Mouse (Mus musculus): Measurements from ENCODE around the gene Map2k7.
"Not testable (repeated sequence)": the region's sequence is repeated elsewhere in the genome, so short reads cannot be mapped to it uniquely, and the experiment has no call there.

The Map2k7 gene

DNA sequence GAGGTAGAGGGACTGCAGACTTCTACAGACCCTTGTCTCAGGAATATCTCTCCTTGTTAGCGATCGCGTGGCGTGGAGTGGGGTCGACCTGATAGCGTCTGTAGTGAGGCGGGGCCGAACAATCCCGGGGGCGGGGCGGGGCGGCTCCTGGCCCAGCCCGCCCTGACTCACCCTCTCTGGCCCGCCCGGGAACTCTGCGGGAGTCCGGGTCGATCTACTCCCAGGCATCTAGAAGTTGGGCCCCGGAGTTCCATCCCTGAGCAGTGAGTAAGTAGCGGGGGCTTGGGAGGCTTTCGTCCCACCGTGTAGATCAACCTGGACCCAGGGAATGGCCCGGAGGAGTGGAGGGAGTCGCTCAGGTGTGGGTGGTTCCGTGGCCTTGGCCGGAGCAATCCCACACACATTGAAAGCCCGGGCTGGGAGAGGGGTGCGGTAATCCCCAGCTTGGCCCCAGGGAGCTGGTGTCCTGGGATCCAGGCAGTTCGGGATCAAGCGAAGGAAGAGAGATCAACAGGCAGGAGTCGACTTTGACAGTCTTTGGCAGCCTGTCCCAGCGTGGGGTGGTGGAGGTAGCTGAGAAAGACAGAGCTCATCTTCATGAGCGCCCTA, 11.7 kb upstream of the Map2k7 start, which contains the start of gene Lrrc8e:
Gene Lrrc8e, plus strand, starts transcription at position 89 of the 609 bp plus-strand sequence.
- no peak for DNase-seq

DNA sequence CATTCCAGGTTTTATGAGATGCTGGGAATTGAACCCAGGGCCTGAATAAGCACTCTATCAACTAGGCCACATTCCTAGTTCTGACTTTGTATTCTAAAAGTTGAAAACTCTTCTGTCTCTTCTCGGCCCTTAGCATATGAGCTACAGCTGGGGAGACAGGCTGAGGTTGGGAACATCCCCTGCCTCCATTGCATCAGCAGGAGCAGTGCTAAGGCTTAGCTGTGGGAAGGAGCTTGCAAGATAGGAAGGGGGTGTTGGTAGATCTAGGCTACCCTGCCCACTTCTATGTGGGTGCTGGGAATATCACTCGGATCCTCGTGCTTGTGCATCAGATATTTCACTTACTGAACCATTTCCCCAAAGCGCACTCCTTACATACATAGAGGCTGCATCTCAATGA, 10.6 kb upstream of the Map2k7 start:
- no peak for DNase-seq

DNA sequence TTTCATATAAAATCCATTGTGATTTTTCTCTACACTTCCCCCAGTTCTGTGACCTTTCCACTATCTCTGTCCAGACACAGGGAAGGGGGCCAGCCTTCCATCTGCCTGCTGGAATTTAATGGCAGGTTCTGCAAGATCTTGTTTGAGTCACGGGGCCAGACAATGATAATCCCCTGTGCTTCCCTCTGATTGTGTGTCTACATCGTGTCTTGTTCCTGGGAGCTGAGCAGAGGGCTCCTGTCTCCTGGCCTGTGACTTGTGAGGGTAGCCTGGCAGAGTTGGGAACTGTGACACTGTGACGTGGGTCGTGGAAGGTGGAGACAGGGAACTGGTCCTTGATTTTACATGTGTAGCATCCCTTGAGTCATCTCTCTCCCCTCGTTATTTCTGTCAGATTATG, 8.8 kb upstream of the Map2k7 start:
- no peak for DNase-seq

DNA sequence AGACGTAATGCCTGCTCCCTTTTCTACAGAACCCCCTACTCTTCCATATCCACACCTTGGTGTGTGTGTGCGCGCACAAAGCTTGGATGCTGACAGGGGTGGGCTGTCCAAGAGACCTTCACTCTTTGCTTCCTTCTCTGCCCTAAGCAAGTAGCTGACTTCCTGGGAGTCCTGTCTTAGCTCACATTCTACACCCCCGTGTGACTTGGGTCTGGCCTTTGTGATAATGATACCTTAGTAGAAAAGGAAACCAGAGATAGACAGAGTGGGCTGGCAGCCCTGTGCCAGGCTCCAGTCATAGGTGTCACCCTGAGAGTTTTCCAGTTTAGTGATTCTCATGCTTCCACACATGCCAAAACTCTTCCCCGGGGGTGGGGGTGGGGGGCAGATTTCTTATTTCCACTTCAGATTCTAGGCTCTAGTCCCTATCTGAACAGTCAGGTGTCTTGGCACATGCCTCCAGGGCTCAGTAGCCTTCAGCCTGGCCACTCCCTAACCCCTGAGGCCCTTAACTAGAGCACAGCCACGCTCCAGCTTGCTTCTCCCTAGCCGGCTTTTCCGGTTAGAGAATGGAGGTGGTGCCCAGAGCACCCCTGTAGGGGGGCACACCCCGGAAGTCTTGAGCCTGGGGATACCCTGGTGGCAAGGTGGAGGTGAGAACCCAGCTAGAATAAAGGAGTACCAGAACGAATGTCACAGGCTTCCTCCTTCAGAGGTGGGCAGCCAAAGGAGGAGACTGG, 7.8 kb upstream of the Map2k7 start:
- no peak for DNase-seq

DNA sequence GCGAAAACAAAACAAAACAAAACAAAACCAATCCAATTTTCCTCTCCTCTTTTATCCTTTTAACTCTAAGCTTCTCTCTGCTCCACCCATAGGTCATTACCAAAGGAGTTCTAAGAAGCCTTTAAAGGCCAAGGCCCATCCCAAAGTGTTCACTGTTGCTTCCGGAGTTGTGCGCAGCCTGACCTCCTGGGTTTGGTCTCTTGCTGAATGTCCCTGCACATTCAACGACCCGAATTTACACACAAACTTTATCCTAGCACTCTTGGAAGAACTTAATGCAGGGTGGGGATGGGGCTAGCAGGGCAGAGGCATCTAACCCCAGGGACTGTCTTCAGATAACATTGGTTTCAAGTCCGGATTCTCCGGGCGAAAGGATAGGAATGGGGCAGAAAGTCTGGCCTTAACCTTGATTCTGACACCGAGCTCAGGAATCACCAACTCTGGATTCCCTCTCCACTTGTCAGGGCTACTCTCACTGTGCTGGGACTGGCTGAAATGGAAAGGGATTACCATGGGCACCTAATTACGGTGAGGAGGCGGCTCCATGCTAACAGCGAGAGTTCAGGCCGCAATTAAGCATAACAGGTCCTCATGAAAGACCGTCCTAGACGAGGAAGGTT, 616 bp upstream of the Map2k7 start:
- DNase-seq: no peak

DNA sequence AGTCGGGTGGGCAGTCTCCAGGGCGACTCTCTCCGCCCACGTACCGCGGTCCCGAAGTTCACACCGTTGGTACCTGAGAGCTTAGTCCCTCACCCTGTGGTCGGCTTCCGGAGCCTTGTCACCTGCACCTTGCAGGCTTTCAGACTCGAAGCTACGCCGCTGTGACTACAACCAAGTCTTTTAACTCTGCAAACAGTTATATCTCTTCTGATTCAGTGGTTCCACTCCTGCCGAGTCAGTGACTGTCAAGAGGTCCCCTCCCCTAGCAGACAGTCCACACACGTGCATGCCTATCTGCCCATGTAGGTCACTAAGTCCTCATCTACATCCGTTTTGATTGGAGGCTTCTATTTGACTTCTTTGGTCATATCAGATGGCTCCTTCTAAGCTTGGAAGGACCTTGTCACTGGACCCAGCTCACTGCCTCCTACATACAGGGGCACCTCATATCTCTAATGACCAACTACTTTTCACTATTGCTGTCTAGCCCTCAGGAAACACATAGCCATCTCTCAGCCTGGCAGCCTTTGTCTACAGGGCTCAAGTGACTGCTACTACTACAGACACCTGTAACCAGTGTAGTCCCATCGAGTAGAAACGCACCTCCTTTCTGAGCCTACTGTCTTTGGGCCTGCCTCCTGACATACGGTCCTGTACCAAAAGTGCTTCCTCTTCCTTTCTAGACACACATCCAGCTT, 802 bp downstream of the Map2k7 start:
- DNase-seq: no peak

DNA sequence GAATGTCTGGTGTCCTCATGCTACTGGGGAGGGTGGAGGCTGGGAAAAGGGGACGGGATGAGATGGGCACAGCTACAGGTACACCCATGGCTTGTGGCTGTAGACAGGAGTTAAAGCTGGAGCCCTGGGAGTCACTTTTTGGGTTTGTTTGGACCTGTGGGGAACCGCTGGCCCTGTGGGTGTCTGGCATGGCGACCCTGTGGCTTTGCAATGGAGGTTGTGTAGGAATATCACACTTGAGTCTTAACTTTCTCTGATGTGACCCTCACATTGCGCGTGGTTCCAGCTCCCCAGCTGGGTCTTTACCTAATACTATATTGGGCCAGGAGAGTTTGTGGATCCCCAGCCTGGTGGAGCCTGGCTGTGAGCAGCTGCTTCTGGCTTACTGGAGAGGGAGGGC, 6.5 kb downstream of the Map2k7 start:
- no peak for DNase-seq

DNA sequence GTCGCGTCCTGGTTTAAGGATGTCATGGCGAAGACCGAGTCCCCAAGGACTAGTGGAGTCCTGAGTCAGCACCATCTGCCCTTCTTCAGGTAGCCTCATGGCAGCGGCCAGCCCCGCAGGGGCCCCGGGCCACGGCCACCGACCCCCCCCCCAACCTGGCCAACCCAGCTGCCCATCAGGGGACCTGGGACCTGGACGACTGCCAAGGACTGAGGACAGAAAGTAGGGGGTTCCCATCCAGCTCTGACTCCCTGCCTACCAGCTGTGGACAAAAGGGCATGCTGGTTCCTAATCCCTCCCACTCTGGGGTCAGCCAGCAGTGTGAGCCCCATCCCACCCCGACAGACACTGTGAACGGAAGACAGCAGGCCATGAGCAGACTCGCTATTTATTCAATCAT, 7.2 kb downstream of the Map2k7 start:
- DNase-seq: no peak

DNA sequence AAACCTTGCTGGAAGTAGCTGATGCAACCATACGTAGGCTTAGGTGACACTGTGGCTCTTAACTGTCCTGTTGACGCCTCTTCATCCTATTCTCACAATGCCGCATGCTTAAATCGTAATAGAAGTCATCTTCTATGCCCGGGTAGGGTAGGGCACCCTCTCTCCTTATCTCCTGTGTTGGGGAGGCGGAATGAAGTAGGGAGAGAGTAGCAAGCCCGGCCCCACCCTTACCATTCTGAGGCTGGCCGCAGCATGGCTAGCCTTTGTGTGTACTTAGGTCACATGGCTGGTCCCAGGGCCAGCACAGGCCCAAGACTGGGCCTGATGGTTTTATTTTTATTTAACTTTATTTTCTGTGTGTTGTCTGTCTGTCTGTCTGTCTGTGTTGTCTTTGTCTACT, 8.7 kb downstream of the Map2k7 start:
- no peak for DNase-seq

DNA sequence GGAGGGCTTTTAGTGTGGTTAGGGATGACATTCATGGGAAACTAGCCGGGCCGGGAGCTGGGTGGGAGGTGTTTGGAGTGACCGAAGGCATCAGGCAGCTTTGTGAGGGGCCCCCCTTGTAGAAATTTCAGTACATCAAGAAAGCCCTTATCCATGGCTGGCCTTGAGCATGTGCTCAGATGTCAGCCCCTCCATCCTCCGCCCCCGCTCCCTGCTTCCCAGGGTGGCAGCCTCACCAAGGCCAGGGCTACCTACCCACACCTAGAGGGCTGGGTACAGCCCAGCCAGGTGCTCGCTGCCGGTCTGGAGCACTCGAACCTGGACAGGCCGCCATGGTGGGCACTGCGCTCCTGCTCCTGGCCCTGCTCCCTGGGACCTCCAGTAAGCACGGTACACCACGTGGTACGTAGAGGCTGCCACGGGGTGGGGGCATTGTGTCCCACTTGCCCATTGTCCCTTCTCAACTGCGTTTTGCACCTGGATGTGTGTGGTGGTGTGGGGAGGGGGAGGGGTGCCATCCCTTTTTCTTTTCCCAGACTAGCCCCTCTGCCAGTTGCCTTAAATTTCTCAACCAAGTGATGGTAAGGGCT, 9.5 kb downstream of the Map2k7 start, which contains the start of gene Tgfbr3l:
Gene Tgfbr3l, plus strand, starts transcription at position 264 of the 590 bp plus-strand sequence.
- DNase-seq: no peak

DNA sequence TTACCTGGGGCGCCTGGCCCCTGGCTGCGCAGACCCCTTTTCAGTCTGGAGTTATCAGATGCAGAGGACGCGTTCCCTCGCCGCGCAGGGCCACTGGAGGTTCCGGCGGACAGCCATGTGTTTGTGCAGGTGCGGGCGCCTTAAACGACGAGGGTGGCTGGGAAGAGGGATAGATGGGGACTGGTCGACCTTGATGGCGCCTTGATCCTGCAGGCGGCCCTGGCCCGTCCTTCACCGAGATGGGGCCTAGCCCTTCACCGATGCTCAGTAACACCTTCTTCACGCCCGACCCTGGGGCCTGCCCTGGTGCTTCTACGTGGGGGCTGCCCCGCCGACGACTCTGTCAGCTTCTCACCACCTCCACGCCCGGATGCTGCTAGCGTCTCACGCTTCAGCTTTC, 10.7 kb downstream of the Map2k7 start:
- DNase-seq: no peak

DNA sequence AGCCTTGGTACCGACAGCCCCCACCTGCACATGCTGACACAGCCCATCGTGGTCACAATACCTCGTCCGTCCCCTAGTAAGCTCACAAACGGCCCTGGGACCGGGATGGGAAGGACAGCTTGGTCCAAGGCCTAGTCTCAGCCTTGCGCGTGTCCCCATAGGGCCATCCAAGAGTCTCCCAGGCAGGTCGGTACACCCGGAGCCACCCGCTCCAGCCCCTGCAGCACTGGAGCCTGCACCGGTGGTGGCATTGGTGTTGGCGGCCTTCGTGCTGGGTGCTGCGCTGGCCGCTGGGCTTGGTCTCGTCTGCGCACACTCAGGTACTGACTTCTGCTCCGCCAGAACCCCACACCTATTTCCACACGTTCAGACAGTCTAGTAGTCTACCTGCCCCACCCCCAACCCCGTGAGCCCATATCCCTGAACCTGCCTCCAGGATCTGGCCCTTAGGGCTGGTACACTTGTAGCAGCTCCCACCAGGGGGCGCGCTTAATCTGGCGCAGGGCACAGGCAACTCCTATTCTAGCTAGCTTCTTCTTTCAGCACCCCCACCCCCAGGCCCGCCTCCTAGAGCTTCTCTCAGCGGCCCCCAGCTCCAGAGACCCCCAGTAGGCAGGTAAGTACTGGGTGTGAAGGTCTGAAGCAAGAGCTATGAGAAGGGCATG, 11.9 kb downstream of the Map2k7 start:
- DNase-seq: peak; percentile 93

DNA sequence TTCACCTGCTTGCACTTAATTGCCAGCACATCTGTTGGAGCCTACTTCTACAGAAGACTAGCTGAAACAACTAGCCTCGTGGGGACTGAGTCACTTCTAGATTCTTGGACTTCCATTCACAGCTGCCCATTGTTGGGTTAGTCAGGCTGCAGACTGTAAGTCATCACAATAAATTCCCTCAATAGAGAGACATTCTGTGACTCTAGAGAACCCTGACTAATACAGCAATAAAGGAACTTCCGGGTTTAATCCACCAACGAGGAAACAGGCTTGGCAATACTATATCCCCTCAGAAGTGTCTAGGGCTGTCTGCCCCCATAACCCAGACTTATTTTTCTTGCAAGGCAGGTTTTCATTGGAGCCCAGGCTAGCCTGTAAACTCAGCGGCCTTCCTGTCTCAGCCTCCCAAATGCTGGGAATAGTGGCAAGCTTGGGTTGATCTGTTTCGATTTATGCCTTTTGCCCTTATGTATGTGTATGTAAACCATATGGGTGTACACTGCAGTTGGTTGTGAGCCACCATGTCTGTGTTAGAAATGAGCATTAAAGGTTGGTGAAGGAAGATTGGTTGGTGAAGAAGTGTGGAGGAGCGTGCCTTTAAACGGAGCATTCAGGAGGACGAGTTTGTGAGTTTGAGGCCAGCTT, 13.7 kb downstream of the Map2k7 start:
- no peak for DNase-seq

DNA sequence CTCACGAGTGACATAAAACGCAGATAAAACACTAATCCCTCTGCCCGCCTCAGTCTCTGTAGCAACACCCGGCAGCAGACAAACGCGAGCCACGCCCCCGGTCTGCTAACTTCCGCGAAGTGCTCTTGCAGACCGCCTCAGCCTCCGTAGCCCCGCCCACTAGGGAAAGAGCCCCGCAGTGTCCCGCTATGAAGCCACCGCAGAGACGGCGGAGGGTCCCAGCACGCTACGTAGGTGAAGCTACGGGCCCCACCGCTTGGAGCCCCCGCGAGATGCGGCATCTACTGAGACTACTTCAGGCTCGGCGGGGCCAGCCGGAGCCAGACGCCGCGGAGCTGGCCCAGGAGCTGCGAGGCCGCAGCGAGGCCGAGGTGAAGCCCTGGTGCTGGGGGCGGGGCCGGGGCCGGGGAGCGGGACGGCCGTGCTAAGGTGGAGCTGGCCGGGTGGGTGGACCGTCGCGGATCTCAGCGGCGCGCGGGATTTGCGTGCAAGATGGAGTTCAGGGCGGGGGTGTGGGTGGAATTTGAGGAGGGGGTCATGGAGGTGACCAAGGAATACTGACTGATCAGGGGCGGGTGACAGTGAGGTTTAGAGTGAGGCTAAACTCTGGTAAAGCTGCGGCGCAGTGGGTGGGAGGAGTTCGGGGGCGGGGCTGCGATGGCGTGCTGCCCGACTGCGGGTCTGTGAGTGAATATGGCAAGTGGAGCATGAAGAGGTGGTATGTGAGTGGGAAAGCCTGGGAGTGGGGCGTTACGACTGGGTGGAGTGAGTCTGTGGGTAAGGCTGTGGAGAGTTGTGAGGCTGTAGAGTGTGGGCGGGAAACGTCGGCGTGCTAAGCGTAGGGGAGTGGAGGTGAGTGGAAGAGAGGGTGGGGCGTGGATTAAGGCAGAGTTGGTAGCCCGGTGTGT, 14.6 kb downstream of the Map2k7 start, which contains the start of gene Snapc2:
Gene Snapc2, plus strand, starts transcription at position 147 of the 908 bp plus-strand sequence.
- peak; percentile 96 to 97 for DNase-seq

DNA sequence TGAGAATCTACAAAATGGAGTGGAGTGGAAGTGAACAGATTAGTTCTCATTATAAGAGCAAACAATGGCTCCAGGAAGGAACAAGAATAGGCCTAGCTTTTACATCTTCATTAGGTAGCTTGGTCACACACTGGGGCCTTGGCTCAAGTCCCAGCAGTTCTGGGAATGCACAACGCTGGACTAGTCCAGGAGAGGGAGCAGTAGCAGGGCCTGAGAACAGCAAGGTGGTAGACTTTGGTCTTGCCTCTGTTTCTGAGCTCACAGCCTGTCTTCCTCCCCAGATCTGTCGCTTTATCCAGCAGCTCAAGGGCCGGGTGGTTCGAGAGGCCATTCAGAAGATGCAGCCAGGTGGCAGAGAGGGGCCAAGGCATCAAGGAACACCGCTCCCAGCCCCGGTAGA, 15.5 kb downstream of the Map2k7 start:
- DNase-seq: no peak

DNA sequence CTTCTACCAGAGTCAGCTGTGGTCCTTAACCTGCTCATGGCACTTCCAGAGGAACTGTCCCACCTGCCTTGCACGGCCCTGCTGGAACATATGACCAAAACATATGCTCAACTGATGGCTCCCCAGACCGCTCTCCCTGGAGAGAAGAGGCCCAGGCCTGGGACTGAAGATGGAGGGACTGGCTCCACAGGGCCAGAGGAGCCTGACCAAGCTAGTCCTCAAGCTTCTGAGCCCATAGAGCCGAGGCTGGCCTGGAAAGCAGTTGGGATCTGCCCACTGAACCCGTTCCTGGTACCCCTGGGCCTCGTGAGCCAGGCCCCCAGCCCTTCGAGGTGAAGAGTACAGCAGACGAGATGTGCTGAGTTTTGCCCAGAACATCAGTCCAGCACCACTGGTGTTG, 16.9 kb downstream of the Map2k7 start:
- not testable (repeated sequence) for DNase-seq

DNA sequence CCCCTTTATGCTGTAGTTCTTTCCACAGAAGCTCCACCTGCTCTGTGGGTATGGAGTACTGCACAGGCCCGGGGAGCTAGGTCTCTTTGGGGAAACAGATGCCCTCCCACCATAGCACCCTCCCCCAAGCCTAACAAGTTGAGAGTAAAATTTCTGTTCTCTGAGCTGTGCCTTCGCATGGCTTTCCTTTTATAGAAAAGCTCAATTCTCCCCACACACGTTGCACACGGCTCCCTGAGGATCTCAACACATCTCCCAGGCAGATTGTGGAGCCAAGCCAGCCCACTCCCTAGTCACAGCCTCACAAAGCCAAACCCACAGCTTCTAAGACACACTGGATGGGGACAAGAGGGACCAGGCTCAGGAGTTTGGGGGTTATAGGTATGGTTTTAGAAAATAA, 18.4 kb downstream of the Map2k7 start:
- DNase-seq: no peak

DNA sequence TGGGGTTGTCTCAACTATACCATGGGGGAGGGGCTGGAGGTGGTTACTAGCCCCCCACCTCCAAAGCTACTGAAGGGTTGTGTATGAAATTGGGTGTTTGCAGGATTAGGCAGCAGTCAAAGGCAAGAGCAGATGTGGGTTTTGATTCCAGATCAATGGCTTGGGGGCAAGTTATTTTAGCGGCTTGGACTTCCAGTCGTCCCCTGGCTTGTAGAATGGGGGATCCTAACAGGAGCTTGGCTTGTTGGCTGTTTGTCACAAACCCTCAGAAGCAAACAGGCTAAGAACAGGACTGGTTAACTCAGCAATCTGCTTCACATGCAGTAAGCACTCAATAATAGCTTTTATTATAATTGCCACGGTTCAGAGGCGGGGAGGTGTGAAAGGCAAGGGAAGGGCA, 18.8 kb downstream of the Map2k7 start:
- DNase-seq: no peak

DNA sequence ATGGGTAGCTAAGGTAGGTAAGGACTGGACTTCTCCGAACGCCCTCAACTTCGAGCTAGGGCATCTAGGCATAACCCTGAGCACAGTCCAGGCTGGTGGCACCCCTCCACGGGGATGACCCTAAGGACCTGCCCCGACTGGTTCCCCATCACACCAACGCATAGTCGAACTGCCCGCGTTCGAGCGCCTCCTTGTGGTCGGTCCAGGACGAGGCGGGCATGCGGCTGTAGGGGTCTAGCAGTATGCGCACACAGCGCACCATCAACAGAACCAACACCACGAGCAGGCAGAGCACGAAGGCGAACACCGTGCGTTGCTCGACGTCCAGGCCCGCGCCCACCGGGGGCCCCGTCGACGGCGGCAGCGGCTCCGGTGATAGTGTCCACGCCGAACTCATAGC, 19.7 kb downstream of the Map2k7 start:
- peak; percentile 87 to 88 for DNase-seq

DNA sequence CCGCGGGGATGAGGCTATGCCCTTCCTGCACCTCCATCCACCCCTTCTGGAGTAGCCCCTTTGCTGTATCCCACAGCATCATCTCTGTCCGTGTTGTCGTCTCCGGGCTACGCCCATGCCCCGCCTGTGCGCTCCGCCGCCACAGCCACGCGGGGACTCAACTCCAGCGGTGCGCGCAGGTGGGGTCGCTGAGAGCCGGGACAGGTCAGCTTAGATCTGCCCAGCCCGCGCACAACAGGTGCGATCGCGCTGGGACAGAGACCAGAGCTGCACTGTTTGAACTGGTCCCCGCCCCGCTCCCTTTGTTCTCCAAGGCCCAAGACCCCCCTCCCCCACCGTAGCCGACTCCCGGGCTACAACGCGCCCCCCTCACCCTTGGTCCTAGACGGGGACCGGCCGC, 20.1 kb downstream of the Map2k7 start:
- DNase-seq: peak; percentile 39 to 50

Measured in B cell, adult 2 months (primary cell).